Mouse (Mus musculus) left cerebral cortex, adult 9 months (tissue): ENCODE measurements around the gene Gm21973.

ENCODE experiments used
- DNase-seq, 2 experiments: peaks; one replicate each; pipeline ENCODE4 v3.0.0; 2022; ENCODE audit warnings: low spot score in 2 of 2

Gm21973 gene

GRCm38 (mm10) chr15:10399795-10400194 lies 74.6 kb downstream of the Gm21973 start:
- no peak for DNase-seq

GRCm38 (mm10) chr15:10400415-10400814 lies 75.2 kb downstream of the Gm21973 start:
- peak; percentile 13 to 50 for DNase-seq

- no peak for DNase-seq
Measured at GRCm38 (mm10) chr15:10409842-10410241, 84.7 kb downstream of the Gm21973 start.

- DNase-seq, result peak in 1 of 2 experiments; percentile 42
Measured at GRCm38 (mm10) chr15:10410881-10411280, 85.7 kb downstream of the Gm21973 start.

- DNase-seq, result peak in 1 of 2 experiments; percentile 43
Measured at GRCm38 (mm10) chr15:10413656-10414055, 88.5 kb downstream of the Gm21973 start.

- no peak for DNase-seq
Measured at GRCm38 (mm10) chr15:10421138-10421784, 96.1 kb downstream of the Gm21973 start.

- no peak for DNase-seq
Measured at GRCm38 (mm10) chr15:10421785-10422144, 96.6 kb downstream of the Gm21973 start.
